Mouse (Mus musculus) midbrain, embryonic 16.5 days (tissue): ENCODE measurements around the gene Fhl3. TPM values are rescaled to one million over a fixed set of nuclear protein-coding genes. Genes with fewer than 3 reads are reported as not detected.
A peak's percentile ranks its signal among the peaks of the same experiment; 100 is the strongest.

Experiments
- ATAC-seq: fragments of 200-750 bp; cut with Nextera tagmentation; 2 replicates; pipeline ENCODE4 v1.8.0; 2017; ENCODE audit warnings: moderate TSS enrichment
- H3K27ac ChIP-seq: fragments of 300-500 bp; sonication (generic); 2 replicates; pipeline ENCODE4 v1.5.1; 2014; ENCODE audit warnings: mild to moderate bottlenecking, low read length, mixed read lengths
- H3K27me3 ChIP-seq: fragments of 300-500 bp; sonication (generic); 2 replicates; pipeline ENCODE4 v1.6.1; 2014; ENCODE audit warnings: low read depth, low read length, mixed read lengths; ENCODE audit not compliant: control insufficient read depth, insufficient read depth
- H3K36me3 ChIP-seq: fragments of 300-500 bp; sonication (generic); 2 replicates; pipeline ENCODE4 v1.6.1; 2014; ENCODE audit warnings: mild to moderate bottlenecking, low read length, moderate library complexity, mixed read lengths; ENCODE audit not compliant: control insufficient read depth, insufficient read depth
- H3K4me1 ChIP-seq: fragments of 300-500 bp; sonication (generic); 2 replicates; pipeline ENCODE4 v1.6.1; 2014; ENCODE audit warnings: mild to moderate bottlenecking, low read length, mixed read lengths; ENCODE audit not compliant: control insufficient read depth, insufficient read depth
- H3K4me2 ChIP-seq: fragments of 300-500 bp; sonication (generic); 2 replicates; pipeline ENCODE4 v1.6.1; 2014; ENCODE audit warnings: mild to moderate bottlenecking, low read length, mixed read lengths
- H3K4me3 ChIP-seq: fragments of 300-500 bp; sonication (generic); 2 replicates; pipeline ENCODE4 v1.5.1; 2014; ENCODE audit warnings: low read depth, mild to moderate bottlenecking, low read length, moderate library complexity, mixed read lengths
- H3K9ac ChIP-seq: fragments of 300-500 bp; sonication (generic); 2 replicates; pipeline ENCODE4 v1.6.1; 2014; ENCODE audit warnings: low read depth, low read length, mixed read lengths
- H3K9me3 ChIP-seq: fragments of 300-500 bp; sonication (generic); replicated peaks from 2 replicates; pipeline ENCODE4 v1.6.1; 2014; ENCODE audit warnings: mild to moderate bottlenecking, low read length, mixed read lengths; ENCODE audit not compliant: control insufficient read depth, poor library complexity, severe bottlenecking
- WGBS: fragments of 180-500 bp; shearing (Covaris S2); extraction: QIAGEN DNeasy Blood & Tissue Kit; methylation state at CpG from one replicate; pipeline ENCODE4 v1.1.7; 2014; 5-methylcytosine and 5-hydroxymethylcytosine counted together
- polyA plus RNA-seq: library from polyadenylated mRNA; unstranded; fragments of >200 nt; fragmentation: Nextera tagmentation; extraction: Ambion mirVana; gene quantifications from 2 replicates; pipeline ENCODE4 v1.2.1, GENCODE M21; 2015

Gene Fhl3
- polyA plus RNA-seq, 1 experiment from 2014 or later = 1.5 TPM

DNA sequence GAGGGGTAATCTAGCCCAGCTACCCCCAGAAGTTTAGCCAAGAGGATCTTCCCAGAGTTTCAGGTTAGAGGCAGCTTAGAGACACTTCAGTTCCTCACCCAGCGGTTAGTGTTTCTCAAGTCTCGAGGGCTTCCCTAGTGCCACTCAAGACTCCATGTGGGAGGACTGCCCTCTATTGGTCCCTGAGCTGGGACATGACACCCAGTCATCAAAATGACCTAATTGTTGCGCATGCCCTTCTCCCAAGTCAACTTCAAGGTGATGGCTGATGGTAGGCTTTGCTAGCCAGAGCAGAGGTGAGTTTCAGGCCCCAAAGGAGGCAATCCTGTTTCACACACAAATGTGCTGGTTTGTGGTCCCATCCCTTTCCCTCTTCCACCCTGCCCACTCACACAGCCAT lies 37.5 kb upstream of the Fhl3 start:
- Histone ChIP-seq H3K9ac (no peak overlapping the region), H3K4me1 (peaks cover 25% of the 10 kb centered on the region), H3K4me2 (no peak overlapping the region), H3K9me3 (no peaks in the 10 kb centered on the region), H3K27me3 (peaks cover 20% of the 10 kb centered on the region), H3K4me3 (no peak overlapping the region), H3K27ac (no peak overlapping the region), H3K36me3 (no peaks in the 10 kb centered on the region)
- no peak for ATAC-seq
- WGBS = 62% methylated on average over 3 of the region's 3 CpGs

DNA sequence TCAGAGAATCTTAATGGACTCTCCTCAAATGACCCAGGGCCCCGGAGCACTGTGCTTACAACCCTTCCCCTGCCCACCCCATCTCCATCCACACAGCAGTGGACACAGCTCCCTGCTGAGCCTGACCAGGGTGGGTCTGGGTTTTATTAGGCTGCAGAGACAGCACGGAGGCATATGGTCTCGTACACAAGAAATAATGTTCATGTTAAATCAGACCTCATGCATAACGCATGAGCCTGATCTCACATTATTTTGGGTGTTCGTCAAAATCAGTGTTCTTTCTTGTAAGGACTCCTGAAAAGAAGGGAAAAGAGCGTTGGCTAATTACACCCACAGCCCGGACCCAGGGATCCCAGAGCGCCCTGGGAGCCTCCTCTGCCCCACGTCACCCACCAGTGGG lies 36.3 kb upstream of the Fhl3 start:
- 45% methylated on average over 9 of the region's 9 CpGs for WGBS
- H3K9ac ChIP-seq = no peak overlapping the region
- peaks cover 15% of the 10 kb centered on the region for H3K27me3 ChIP-seq
- no peaks in the 10 kb centered on the region for H3K9me3 ChIP-seq
- peak overlapping the region; percentile 31; the same call in 1 of the 2 replicates for H3K4me2 ChIP-seq
- no peaks in the 10 kb centered on the region for H3K36me3 ChIP-seq
- no peak overlapping the region for H3K27ac ChIP-seq
- no peak overlapping the region for H3K4me3 ChIP-seq
- ATAC-seq = no peak
- H3K4me1 ChIP-seq = peaks cover 20% of the 10 kb centered on the region

DNA sequence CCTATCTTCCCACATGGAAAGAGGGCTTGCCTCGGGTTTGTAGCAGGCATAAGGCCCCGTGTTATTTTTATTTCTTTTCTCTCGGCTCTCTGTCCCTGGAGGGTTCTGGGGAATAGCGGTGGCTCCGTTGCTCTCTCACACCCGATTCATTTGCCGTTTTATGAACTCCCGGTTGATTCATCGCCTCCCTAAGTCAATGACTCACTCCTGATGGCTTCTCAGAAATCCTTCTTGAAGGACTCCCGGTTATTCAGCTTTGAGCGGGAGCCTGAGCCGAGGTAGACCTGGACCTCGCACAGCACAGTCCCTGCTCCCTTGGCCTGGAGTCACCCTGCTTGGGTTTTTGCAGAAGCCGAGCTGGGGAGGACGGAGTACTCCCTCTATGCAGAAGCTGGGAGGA lies 35.9 kb upstream of the Fhl3 start:
- H3K4me2 ChIP-seq = peak overlapping the region; percentile 31; the same call in 1 of the 2 replicates
- H3K27ac ChIP-seq = no peak overlapping the region
- H3K4me1 ChIP-seq = peaks cover 16% of the 10 kb centered on the region
- H3K4me3 ChIP-seq = no peak overlapping the region
- 55% methylated on average over 15 of the region's 15 CpGs for whole genome bisulfite sequencing
- no peaks in the 10 kb centered on the region for H3K36me3 ChIP-seq
- no peaks in the 10 kb centered on the region for H3K9me3 ChIP-seq
- H3K27me3 ChIP-seq = peaks cover 15% of the 10 kb centered on the region
- no peak overlapping the region for H3K9ac ChIP-seq
- no peak for ATAC-seq

DNA sequence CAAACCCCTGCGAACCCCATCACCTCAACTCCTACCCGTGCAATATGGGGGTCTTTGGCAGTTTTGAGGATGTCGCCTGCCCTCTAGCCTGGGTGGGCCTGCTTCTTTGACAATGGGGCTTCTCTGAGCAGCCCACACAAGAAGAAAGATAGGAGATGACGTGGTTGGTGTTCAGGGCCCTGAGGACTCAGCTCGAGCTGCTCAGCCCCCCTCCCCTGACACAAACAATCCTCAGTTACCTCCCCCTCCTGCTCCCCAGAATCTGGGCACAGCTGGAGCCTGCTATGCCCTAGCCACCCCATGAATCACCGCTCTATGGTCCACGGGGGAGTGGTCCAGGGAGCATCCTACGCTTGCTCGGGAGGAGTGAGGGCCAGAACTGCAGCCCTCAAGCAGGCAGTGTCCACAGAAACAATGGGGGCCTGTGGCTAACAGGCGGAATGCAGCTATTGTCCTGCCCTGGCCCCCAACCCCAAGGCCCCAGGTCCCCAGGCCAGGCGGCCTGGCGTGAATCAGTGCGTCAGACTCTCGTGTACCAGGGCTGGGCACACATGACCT lies 32.9 kb upstream of the Fhl3 start:
- H3K27ac ChIP-seq = no peak overlapping the region
- H3K9ac ChIP-seq = 0 out of 2 replicates have a peak overlapping the region, but pooled peaks have one; percentile 28
- no peak overlapping the region for H3K4me2 ChIP-seq
- WGBS = 19% methylated on average over 14 of the region's 14 CpGs
- H3K4me1 ChIP-seq = peaks cover 27% of the 10 kb centered on the region
- H3K9me3 ChIP-seq = no peaks in the 10 kb centered on the region
- H3K36me3 ChIP-seq = no peaks in the 10 kb centered on the region
- peaks cover 4% of the 10 kb centered on the region; the same call in 1 of the 2 replicates for H3K27me3 ChIP-seq
- no peak overlapping the region for H3K4me3 ChIP-seq
- no peak; the same call in 1 of the 2 replicates for ATAC-seq

DNA sequence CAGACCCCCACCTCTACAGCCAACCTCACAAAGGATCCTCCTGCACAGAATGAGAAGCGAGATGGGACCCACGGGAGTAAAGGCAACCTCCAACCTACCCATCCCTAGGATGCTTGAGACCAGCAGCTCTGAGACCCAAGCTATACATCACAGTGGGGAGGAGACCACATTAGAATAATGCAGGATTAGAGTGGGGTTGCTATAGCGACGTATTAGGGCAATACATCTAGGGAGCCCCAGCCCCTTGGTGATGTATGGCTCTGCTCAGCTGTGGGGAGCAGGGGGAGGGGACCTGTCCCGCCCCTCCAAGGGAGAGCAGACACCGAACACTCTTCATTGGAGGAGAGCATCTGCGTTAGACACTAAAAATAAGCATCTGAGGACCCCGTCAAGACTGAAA lies 32.4 kb upstream of the Fhl3 start:
- Histone ChIP-seq H3K4me2 (no peak overlapping the region), H3K27me3 (peaks cover 1% of the 10 kb centered on the region; the same call in 1 of the 2 replicates), H3K9ac (0 out of 2 replicates have a peak overlapping the region, but pooled peaks have one; percentile 28), H3K27ac (no peak overlapping the region), H3K4me1 (peaks cover 32% of the 10 kb centered on the region), H3K4me3 (no peak overlapping the region), H3K9me3 (no peaks in the 10 kb centered on the region), H3K36me3 (no peaks in the 10 kb centered on the region)
- peak; percentile 25; the same call in 1 of the 2 replicates for ATAC-seq
- WGBS = 3% methylated on average over 8 of the region's 8 CpGs

DNA sequence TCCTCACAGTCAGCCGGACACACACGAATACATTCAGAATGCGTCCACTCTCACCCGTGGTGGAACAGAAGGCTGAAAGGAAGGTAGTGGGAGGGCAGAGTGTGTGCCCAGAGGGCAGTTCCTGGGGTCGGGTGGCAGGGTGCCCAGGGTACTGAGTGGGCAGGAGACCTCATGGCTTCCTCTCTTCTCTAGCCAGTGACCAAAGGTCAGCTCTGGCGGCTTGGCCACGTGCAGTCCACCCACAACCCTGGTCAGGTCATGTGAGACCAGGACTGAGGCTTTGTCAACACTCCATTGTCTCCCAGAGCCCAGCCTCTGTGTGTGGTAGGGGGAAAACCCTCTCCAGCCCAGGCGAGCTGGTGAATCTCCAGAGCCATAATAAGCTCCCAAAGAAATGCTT lies 30.3 kb upstream of the Fhl3 start:
- Histone ChIP-seq H3K9ac (no peak overlapping the region), H3K27ac (no peak overlapping the region), H3K27me3 (no peaks in the 10 kb centered on the region), H3K9me3 (no peaks in the 10 kb centered on the region), H3K4me2 (no peak overlapping the region), H3K4me1 (peaks cover 34% of the 10 kb centered on the region), H3K4me3 (no peak overlapping the region), H3K36me3 (no peaks in the 10 kb centered on the region)
- 63% methylated on average over 8 of the region's 8 CpGs for WGBS
- no peak for ATAC-seq

DNA sequence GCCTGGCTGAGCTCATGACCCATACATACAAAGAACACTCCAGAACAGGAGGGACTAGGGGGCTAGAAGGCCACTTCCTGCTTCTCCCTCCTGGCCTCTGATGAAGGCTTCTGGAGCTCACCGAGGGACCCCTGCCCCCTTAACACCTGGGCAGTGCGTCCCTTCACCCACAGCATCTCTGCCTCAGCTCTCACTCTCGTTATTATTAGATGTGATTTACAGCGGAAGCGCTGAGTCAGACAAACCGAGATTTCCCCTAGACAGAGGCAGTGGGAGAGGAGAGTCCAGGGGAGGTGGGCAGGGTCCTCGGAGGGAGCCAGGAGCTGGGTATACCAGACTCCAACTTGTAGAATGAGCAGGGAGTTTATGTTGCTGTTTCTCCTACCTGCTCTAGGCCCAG lies 28.9 kb upstream of the Fhl3 start:
- WGBS = 37% methylated on average over 7 of the region's 7 CpGs

DNA sequence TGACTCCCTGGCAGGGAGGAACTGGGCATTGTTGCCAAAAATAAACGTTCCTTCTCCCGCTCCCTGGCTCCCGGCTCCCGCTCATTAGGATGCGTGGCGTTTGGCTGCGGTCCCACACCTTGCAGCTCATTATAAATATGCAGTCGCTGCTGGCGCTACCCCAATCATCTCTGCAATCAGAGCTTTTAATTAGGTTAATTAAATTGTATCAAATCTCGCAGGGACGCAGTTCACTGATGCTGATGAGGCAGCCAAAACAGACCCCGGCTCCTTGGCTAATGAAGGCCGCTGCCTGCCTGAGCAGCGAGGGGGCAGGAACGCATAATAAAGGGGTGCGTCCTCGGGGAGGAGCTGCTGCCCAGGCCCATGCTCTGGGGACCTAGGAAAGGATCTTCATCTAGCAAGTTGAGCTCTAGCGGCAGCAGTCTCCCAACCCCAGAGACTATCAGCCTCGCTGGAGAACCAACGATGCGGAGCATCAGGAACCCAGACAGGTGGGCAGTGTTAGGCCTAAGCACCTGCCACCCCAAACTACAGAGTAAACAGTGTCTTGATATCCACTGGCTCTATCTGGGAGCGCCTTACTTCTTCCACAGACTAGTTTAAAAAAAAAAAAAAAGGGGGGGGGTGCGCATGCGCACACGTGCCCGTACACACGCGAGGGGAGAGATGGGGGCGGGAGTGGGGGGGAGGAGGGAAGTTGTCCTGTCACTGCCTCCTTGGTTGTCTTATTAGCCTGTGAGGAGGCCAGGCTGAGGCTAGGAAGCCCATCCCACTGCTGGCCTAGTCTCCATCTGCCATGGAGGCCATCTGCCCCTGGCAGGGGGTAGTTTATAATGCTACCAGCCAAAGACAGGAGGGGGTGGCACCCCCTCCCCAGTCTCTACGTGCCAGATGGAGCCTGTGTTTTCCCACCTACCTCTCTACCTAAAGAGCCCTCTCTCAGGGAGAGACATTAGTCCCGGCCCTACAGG lies 27.9 kb upstream of the Fhl3 start:
- H3K36me3 ChIP-seq = peaks cover 1% of the 10 kb centered on the region; the same call in 1 of the 2 replicates
- peak overlapping the region; percentile 59 for H3K4me2 ChIP-seq
- H3K4me1 ChIP-seq = peaks cover 30% of the 10 kb centered on the region
- WGBS = 4% methylated on average over 30 of the region's 31 CpGs
- peak; percentile 61 for ATAC-seq
- no peaks in the 10 kb centered on the region for H3K27me3 ChIP-seq
- H3K4me3 ChIP-seq = peak overlapping the region; percentile 24
- no peaks in the 10 kb centered on the region for H3K9me3 ChIP-seq
- H3K9ac ChIP-seq = peak overlapping the region; percentile 49; the same call in 1 of the 2 replicates
- peak overlapping the region; percentile 69 for H3K27ac ChIP-seq

More for the DNA sequence above, 28.9 kb upstream of the Fhl3 start:
- ATAC-seq = no peak
- Histone ChIP-seq H3K27ac (peak overlapping the region; percentile 69), H3K36me3 (no peaks in the 10 kb centered on the region), H3K9ac (no peak overlapping the region), H3K4me3 (no peak overlapping the region), H3K9me3 (no peaks in the 10 kb centered on the region), H3K27me3 (no peaks in the 10 kb centered on the region), H3K4me2 (peak overlapping the region; percentile 59), H3K4me1 (peaks cover 34% of the 10 kb centered on the region)
